Mouse (Mus musculus) right cerebral cortex, postnatal 14 days (tissue): Measurements from ENCODE around the gene Olfr992.
"Not testable (repeated sequence)": the region's sequence is repeated elsewhere in the genome, so short reads cannot be mapped to it uniquely, and the experiment has no call there.

Experiments used
- DNase-seq: peaks from one replicate; pipeline ENCODE4 v3.0.0; 2022

The Olfr992 gene

DNA sequence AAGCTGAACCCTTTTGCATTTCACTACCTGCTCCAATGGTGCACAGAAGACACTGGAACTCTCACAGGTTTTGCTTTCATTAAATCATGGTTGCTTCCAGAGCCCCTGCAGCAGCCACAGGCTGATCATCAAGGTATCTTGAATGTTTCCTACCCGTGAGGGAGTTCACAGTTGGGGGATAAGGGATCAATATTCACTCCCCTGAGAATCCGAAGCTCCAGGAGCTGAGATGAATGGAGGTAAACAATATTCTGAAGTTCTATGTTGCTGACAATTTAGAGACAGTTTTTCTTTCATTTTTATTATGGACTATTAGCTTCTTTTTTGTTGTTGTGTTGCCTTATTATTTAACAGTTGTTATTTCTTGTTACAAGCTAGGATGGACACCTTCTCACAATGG, at the start of gene Olfr992:
Gene Olfr992, minus strand, starts transcription at position 101 of the 400 bp plus-strand sequence.
- no peak for DNase-seq

DNA sequence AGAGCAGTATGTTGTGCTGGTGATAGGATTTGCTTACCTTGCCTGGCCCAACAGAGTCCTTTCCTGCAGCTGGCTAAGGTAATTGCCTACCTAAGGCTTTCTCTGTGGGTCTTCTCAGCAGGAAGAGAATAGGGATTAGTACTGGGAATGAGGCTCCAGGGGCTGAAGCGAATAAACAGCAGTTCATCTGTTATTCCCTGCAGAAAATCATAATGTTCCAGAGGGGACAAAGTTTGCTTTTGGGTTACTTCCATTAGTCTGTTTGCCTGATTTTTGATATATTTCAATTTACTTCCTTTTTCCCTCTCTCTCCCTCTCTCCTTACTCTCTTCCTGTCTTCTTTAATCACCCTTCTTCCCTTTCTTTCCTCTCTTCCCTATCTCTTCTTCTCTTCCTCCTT, 34.3 kb upstream of the Olfr992 start, which contains the start of gene Olfr995:
Gene Olfr995, minus strand, starts transcription at position 101 of the 400 bp plus-strand sequence.
- DNase-seq, result no peak

DNA sequence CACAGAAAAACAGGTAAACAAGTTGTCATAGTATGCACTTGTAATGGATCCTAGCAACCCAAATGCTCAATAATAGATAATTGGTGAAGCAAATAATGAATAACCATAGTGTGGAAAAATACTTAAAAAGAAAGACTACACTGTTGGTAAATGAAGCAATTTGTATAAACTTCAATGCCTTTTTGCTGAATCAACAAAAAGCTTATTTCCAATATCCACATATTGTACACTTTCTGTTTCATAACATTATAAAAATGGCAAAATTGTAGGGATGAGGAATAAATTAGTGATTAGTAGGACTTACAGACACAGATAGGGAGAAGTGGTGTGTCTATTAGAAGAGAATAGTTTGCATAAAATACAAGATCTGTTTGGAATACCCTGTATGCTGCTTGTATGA, 33.3 kb upstream of the Olfr992 start:
- DNase-seq, result no peak

GRCm38 (mm10) chr2:85436351-85436750, 27.1 kb upstream of the Olfr992 start, which contains the start of gene Olfr994:
Gene Olfr994 (minus strand): TSS chr2:85436451.
- no peak for DNase-seq

GRCm38 (mm10) chr2:85425893-85426292, 16.6 kb upstream of the Olfr992 start:
- DNase-seq, result no peak

DNA sequence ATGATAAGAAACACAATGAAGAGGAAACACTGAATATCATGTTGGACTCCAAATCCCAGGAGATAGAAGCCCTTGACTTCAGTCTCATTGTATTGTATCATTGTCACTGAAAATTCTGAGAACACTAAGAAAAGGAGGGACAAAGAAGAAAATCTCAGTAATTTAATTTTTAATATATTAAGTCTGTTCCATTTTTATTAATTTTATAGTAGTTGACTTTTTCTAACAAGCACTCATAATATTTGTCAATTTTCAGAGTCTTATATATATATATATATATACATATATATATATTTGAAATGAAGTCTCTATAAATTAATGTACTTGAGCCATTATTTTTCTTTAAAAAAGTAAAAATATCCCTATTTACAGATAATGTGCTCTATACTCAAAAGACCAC, 5.5 kb upstream of the Olfr992 start, which contains the start of gene Olfr993:
Gene Olfr993, minus strand, starts transcription at position 101 of the 400 bp plus-strand sequence.
- DNase-seq, result no peak

GRCm38 (mm10) chr2:85363127-85363526, 46.1 kb downstream of the Olfr992 start, which contains the start of gene Olfr988:
Gene Olfr988 (minus strand): TSS chr2:85363227.
- DNase-seq, result not testable (repeated sequence)
